Mouse (Mus musculus): ENCODE results near the gene Olfr854. TPM values are rescaled to one million over a fixed set of nuclear protein-coding genes. Genes with fewer than 3 reads are reported as not detected.

Olfr854 gene
- not detected in 2 replicates for polyA plus RNA-seq (2012; rRNA removed)
- not detected in 2 replicates for polyA plus RNA-seq (2014; fragmentation: Nextera tagmentation; extraction: Ambion mirVana)

GRCm38 (mm10) chr9:19567282-19567681 lies at the start of gene Olfr854:
Gene Olfr854 (minus strand): TSS chr9:19567382.
- Histone ChIP-seq H3K36me3 (ENCODE audit: control insufficient read depth, insufficient read depth, low read length) (no peaks in the 10 kb centered on the region), H3K27ac (replicated peaks; ENCODE audit: low read depth, low read length) (no peak within 1 kb of the TSS), H3K4me1 (ENCODE audit: control insufficient read depth, insufficient read depth, low read length) (no peaks in the 10 kb centered on the region), H3K4me2 (replicated peaks; ENCODE audit: low read depth, low read length, severe bottlenecking) (no peak within 1 kb of the TSS), H3K9ac (ENCODE audit: low read depth, low read length, severe bottlenecking) (no peak within 1 kb of the TSS), H3K9me3 (ENCODE audit: control insufficient read depth, low read length) (no peaks in the 10 kb centered on the region), H3K4me3 (replicated peaks; ENCODE audit: low read length) (no peak within 1 kb of the TSS), H3K27me3 (ENCODE audit: control insufficient read depth, insufficient read depth, low read length) (no peaks in the 10 kb centered on the region)
- TF ChIP-seq POLR2A (IDR thresholded peaks at IDR 0.05; ENCODE audit: borderline replicate concordance, extremely low read depth, insufficient read depth, insufficient read length): no peak
- ATAC-seq (ENCODE audit: low FRiP score, low read depth) (no peak), DNase-seq (ENCODE audit: low spot score) (no peak)
- WGBS: 76% methylated on average over 1 of the region's 1 CpGs

DNA sequence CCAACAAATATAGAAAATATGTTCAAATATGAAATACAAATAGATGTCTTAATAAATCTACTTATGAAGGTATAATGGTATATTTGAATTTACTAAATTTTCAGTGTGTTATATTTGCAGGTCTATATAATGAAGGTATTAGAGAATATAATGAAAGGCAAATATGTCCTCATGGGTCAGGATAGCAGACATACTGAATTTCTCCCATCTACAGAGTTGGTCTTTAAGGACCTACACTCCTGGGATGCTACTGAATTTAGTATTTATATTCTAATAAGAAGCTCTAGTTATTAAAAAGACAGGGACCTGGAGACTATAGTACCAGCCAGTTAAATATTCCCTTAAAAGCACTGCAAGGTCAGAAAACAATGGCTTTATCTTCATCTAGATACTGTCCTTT lies 15.1 kb upstream of the Olfr854 start, which contains the start of gene Olfr855:
Gene Olfr855, plus strand, starts transcription at position 301 of the 400 bp plus-strand sequence.
- no peak within 1 kb of the TSS for H3K27ac ChIP-seq (replicated peaks; ENCODE audit: low read depth, low read length)
- no peak within 1 kb of the TSS for H3K9ac ChIP-seq (ENCODE audit: low read depth, low read length, severe bottlenecking)
- no peaks in the 10 kb centered on the region for H3K9me3 ChIP-seq (ENCODE audit: control insufficient read depth, low read length)
- H3K27me3 ChIP-seq (ENCODE audit: control insufficient read depth, insufficient read depth, low read length): no peaks in the 10 kb centered on the region
- H3K4me3 ChIP-seq (replicated peaks; ENCODE audit: low read length): no peak within 1 kb of the TSS
- H3K4me1 ChIP-seq (ENCODE audit: control insufficient read depth, insufficient read depth, low read length): no peaks in the 10 kb centered on the region
- DNase-seq (ENCODE audit: low spot score) (no peak), ATAC-seq (ENCODE audit: low FRiP score, low read depth) (no peak)
- H3K4me2 ChIP-seq (replicated peaks; ENCODE audit: low read depth, low read length, severe bottlenecking): no peak within 1 kb of the TSS
- no peaks in the 10 kb centered on the region for H3K36me3 ChIP-seq (ENCODE audit: control insufficient read depth, insufficient read depth, low read length)
- no peak for TF ChIP-seq POLR2A (IDR thresholded peaks at IDR 0.05; ENCODE audit: borderline replicate concordance, extremely low read depth, insufficient read depth, insufficient read length)

GRCm38 (mm10) chr9:19540976-19541375 lies 26.2 kb downstream of the Olfr854 start, which contains the start of gene Olfr853:
Gene Olfr853 (minus strand): TSS chr9:19541076.
- 76% methylated on average over 1 of the region's 1 CpGs for WGBS

More at GRCm38 (mm10) chr9:19540976-19541375, 26.2 kb downstream of the Olfr854 start, which contains the start of gene Olfr853:
- no peak within 1 kb of the TSS for H3K9ac ChIP-seq (ENCODE audit: low read depth, low read length, severe bottlenecking)
- no peaks in the 10 kb centered on the region for H3K27me3 ChIP-seq (ENCODE audit: control insufficient read depth, insufficient read depth, low read length)
- DNase-seq (ENCODE audit: low spot score) (no peak), ATAC-seq (ENCODE audit: low FRiP score, low read depth) (no peak)
- no peaks in the 10 kb centered on the region for H3K4me1 ChIP-seq (ENCODE audit: control insufficient read depth, insufficient read depth, low read length)
- H3K9me3 ChIP-seq (ENCODE audit: control insufficient read depth, low read length): peaks cover 3% of the 10 kb centered on the region; the same call in 1 of the 2 replicates
- H3K4me2 ChIP-seq (replicated peaks; ENCODE audit: low read depth, low read length, severe bottlenecking): no peak within 1 kb of the TSS
- no peaks in the 10 kb centered on the region for H3K36me3 ChIP-seq (ENCODE audit: control insufficient read depth, insufficient read depth, low read length)
- no peak within 1 kb of the TSS for H3K4me3 ChIP-seq (replicated peaks; ENCODE audit: low read length)
- TF ChIP-seq POLR2A (IDR thresholded peaks at IDR 0.05; ENCODE audit: borderline replicate concordance, extremely low read depth, insufficient read depth, insufficient read length): no peak
- no peak within 1 kb of the TSS for H3K27ac ChIP-seq (replicated peaks; ENCODE audit: low read depth, low read length)

Other genes with a start within 250 kb of the Olfr854 start
- gene Olfr845, start 230.9 kb downstream of the Olfr854 start, polyA plus RNA-seq (2012; rRNA removed): not detected in 2 replicates
- gene Olfr845, start 230.9 kb downstream of the Olfr854 start, polyA plus RNA-seq (2014; fragmentation: Nextera tagmentation; extraction: Ambion mirVana): not detected in 2 replicates
- not detected in 2 replicates for gene Olfr846, start 203.4 kb downstream of the Olfr854 start, polyA plus RNA-seq (2012; rRNA removed)
- not detected in 2 replicates for gene Olfr846, start 203.4 kb downstream of the Olfr854 start, polyA plus RNA-seq (2014; fragmentation: Nextera tagmentation; extraction: Ambion mirVana)
- gene Olfr847, start 188.7 kb downstream of the Olfr854 start, polyA plus RNA-seq (2012; rRNA removed): not detected in 2 replicates
- gene Olfr847, start 188.7 kb downstream of the Olfr854 start, polyA plus RNA-seq (2014; fragmentation: Nextera tagmentation; extraction: Ambion mirVana): not detected in 2 replicates
- gene Olfr849, start 127.1 kb downstream of the Olfr854 start, polyA plus RNA-seq (2012; rRNA removed): not detected in 2 replicates
- gene Olfr849, start 127.1 kb downstream of the Olfr854 start, polyA plus RNA-seq (2014; fragmentation: Nextera tagmentation; extraction: Ambion mirVana): not detected in 2 replicates
- gene Olfr850, start 89.1 kb downstream of the Olfr854 start, polyA plus RNA-seq (2012; rRNA removed): not detected in 2 replicates
- not detected in 2 replicates for gene Olfr850, start 89.1 kb downstream of the Olfr854 start, polyA plus RNA-seq (2014; fragmentation: Nextera tagmentation; extraction: Ambion mirVana)
- not detected in 2 replicates for gene Olfr851, start 74.1 kb downstream of the Olfr854 start, polyA plus RNA-seq (2012; rRNA removed)
- gene Olfr851, start 74.1 kb downstream of the Olfr854 start, polyA plus RNA-seq (2014; fragmentation: Nextera tagmentation; extraction: Ambion mirVana): not detected in 2 replicates
- gene Olfr853, start 26.3 kb downstream of the Olfr854 start, polyA plus RNA-seq (2012; rRNA removed): not detected in 2 replicates
- gene Olfr853, start 26.3 kb downstream of the Olfr854 start, polyA plus RNA-seq (2014; fragmentation: Nextera tagmentation; extraction: Ambion mirVana): not detected in 2 replicates
- not detected in 2 replicates for gene Olfr855, start 15.2 kb upstream of the Olfr854 start, polyA plus RNA-seq (2012; rRNA removed)
- not detected in 2 replicates for gene Olfr855, start 15.2 kb upstream of the Olfr854 start, polyA plus RNA-seq (2014; fragmentation: Nextera tagmentation; extraction: Ambion mirVana)
- 17.0 and 19.7 TPM in 2 replicates for gene Zfp317, start 54.7 kb upstream of the Olfr854 start, polyA plus RNA-seq (2012; rRNA removed)
- gene Zfp317, start 54.7 kb upstream of the Olfr854 start, polyA plus RNA-seq (2014; fragmentation: Nextera tagmentation; extraction: Ambion mirVana): 21.5 and 25.6 TPM in 2 replicates
- 0.13 TPM in 1 of 2 replicates, not detected in the other for gene Olfr857, start 142.1 kb upstream of the Olfr854 start, polyA plus RNA-seq (2012; rRNA removed)
- not detected in 2 replicates for gene Olfr857, start 142.1 kb upstream of the Olfr854 start, polyA plus RNA-seq (2014; fragmentation: Nextera tagmentation; extraction: Ambion mirVana)
- gene Olfr58, start 212.9 kb upstream of the Olfr854 start, polyA plus RNA-seq (2012; rRNA removed): 0.03 TPM in 1 of 2 replicates, not detected in the other
- gene Olfr58, start 212.9 kb upstream of the Olfr854 start, polyA plus RNA-seq (2014; fragmentation: Nextera tagmentation; extraction: Ambion mirVana): not detected in 2 replicates
- not detected in 2 replicates for gene Olfr859, start 237.5 kb upstream of the Olfr854 start, polyA plus RNA-seq (2012; rRNA removed)
- gene Olfr859, start 237.5 kb upstream of the Olfr854 start, polyA plus RNA-seq (2014; fragmentation: Nextera tagmentation; extraction: Ambion mirVana): not detected in 2 replicates